Mouse (Mus musculus) heart, embryonic 12.5 days (tissue): ENCODE measurements around the gene Gm21860. TPM values are rescaled to one million over a fixed set of nuclear protein-coding genes. Genes with fewer than 3 reads are reported as not detected.
"Not testable (repeated sequence)": the region's sequence is repeated elsewhere in the genome, so short reads cannot be mapped to it uniquely, and the experiment has no call there.

Experiments
- ATAC-seq: fragments of 200-750 bp; cut with Nextera tagmentation; 2 replicates; pipeline ENCODE4 v1.8.0; 2017; ENCODE audit warnings: moderate TSS enrichment, moderate library complexity; ENCODE audit not compliant: insufficient number of reproducible peaks, low FRiP score
- H3K27ac ChIP-seq: fragments of 300-500 bp; sonication (generic); 2 replicates; pipeline ENCODE4 v1.5.1; 2016; ENCODE audit warnings: mild to moderate bottlenecking, moderate library complexity; ENCODE audit not compliant: poor library complexity, severe bottlenecking
- H3K27me3 ChIP-seq: fragments of 300-500 bp; sonication (generic); replicated peaks from 2 replicates; pipeline ENCODE4 v1.6.1; 2016; ENCODE audit warnings: mild to moderate bottlenecking, moderate library complexity
- H3K36me3 ChIP-seq: fragments of 300-500 bp; sonication (generic); 2 replicates; pipeline ENCODE4 v1.6.1; 2016; ENCODE audit warnings: mild to moderate bottlenecking, moderate library complexity
- H3K4me1 ChIP-seq: fragments of 300-500 bp; sonication (generic); replicated peaks from 2 replicates; pipeline ENCODE4 v1.6.1; 2016; ENCODE audit warnings: mild to moderate bottlenecking
- H3K4me2 ChIP-seq: fragments of 300-500 bp; sonication (generic); 2 replicates; pipeline ENCODE4 v1.6.1; 2016; ENCODE audit warnings: mild to moderate bottlenecking, moderate library complexity
- H3K4me3 ChIP-seq: fragments of 300-500 bp; sonication (generic); 2 replicates; pipeline ENCODE4 v1.5.1; 2016; ENCODE audit warnings: mild to moderate bottlenecking
- H3K9ac ChIP-seq: fragments of 300-500 bp; sonication (generic); 2 replicates; pipeline ENCODE4 v1.6.1; 2016; ENCODE audit warnings: mild to moderate bottlenecking, moderate library complexity
- H3K9me3 ChIP-seq: fragments of 300-500 bp; sonication (generic); replicated peaks from 2 replicates; pipeline ENCODE4 v1.6.1; 2016; ENCODE audit warnings: mild to moderate bottlenecking, moderate library complexity
- WGBS: fragments of 180-500 bp; shearing (Covaris S2); methylation state at CpG from one replicate; pipeline ENCODE4 v1.1.7; 2016; 5-methylcytosine and 5-hydroxymethylcytosine counted together
- polyA plus RNA-seq: library from polyadenylated mRNA; unstranded; fragments of >200 nt; fragmentation: Nextera tagmentation; extraction: Ambion mirVana; gene quantifications from 2 replicates; pipeline ENCODE4 v1.2.1, GENCODE M21; 2016

Gene Gm21860
- polyA plus RNA-seq, 1 experiment from 2014 or later = not detected

GRCm38 (mm10) chrY:90719403-90720232, 35.0 kb downstream of the Gm21860 start:
- not testable (repeated sequence) for H3K9me3 ChIP-seq, H3K4me3 ChIP-seq, H3K9ac ChIP-seq, H3K27ac ChIP-seq, H3K4me2 ChIP-seq, H3K36me3 ChIP-seq, ATAC-seq, H3K4me1 ChIP-seq, H3K27me3 ChIP-seq
- WGBS = 79% methylated on average over 13 of the region's 13 CpGs

DNA sequence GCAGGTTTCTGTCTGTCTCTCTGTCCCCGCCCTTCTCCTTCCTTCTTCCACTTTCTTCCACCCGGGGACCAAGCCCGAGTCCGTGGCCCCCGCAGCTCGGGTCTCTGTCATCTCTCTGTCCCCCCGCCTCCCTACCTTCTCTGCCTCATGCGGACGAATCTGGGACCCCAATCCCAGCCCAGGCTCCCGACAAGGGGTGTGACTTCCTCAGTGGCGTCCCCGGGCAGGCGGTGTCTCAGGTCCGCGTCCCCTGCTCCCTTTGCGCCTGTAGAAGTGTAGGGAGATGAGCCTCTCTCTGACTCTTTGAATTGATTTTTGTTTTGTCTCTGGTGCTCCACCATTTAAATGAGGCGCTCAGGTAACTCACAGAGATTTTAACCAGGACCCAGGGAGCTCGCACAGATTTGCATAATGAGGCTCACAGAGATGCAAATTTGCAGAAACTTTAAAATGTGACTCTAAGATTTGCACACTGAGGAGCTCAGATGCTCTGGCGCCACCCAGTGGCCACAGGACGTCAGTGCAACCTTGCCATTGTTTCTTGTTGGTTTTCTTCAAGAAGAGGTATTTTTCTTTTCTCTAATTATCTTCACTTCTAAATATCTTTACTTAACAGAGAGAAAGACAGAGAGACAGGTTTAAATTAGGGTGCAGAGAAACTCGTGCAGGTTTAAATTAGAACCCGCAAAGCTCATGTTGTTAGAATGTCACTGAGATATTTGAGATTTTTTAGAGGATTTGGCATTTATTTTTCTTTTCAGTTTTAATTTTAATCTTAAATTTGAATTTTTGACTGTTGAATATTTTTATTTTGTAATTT, 35.8 kb downstream of the Gm21860 start:
- not testable (repeated sequence) for H3K4me1 ChIP-seq, H3K9me3 ChIP-seq, H3K9ac ChIP-seq, H3K4me3 ChIP-seq, H3K4me2 ChIP-seq, H3K27ac ChIP-seq, H3K27me3 ChIP-seq, H3K36me3 ChIP-seq
- peak; percentile 91 for ATAC-seq
- WGBS = 73% methylated on average over 21 of the region's 22 CpGs

GRCm38 (mm10) chrY:90718021-90718420, 36.6 kb downstream of the Gm21860 start:
- H3K4me2 ChIP-seq, H3K4me1 ChIP-seq, H3K27me3 ChIP-seq, ATAC-seq, H3K9ac ChIP-seq, H3K27ac ChIP-seq, H3K36me3 ChIP-seq, H3K9me3 ChIP-seq, H3K4me3 ChIP-seq: not testable (repeated sequence)
- 82% methylated on average over 9 of the region's 9 CpGs for WGBS

- not testable (repeated sequence) for H3K9me3 ChIP-seq, H3K4me2 ChIP-seq, H3K27ac ChIP-seq, H3K27me3 ChIP-seq, H3K4me1 ChIP-seq, ATAC-seq, H3K4me3 ChIP-seq, H3K36me3 ChIP-seq, H3K9ac ChIP-seq
- WGBS = 61% methylated on average over 7 of the region's 7 CpGs
Measured at GRCm38 (mm10) chrY:90717496-90717895, 37.1 kb downstream of the Gm21860 start.

Other genes with a start within 250 kb of the Gm21860 start
- gene Gm47283, start 29.9 kb upstream of the Gm21860 start, polyA plus RNA-seq = not detected in 2 replicates
- not detected in 2 replicates for gene Gm21748, start 84.4 kb upstream of the Gm21860 start, polyA plus RNA-seq